Mouse (Mus musculus) G1E (cell line): ENCODE measurements around the gene Plekhh2.

Source experiments
- CTCF ChIP-seq: IDR thresholded peaks from 2 replicates; pipeline ENCODE4 v1.5.1; 2012; ENCODE audit warnings: low read depth, low read length, inconsistent platforms, mixed read lengths
- GATA1 ChIP-seq: IDR thresholded peaks from 2 replicates; pipeline ENCODE4 v1.6.1; 2012; ENCODE audit warnings: borderline replicate concordance, low read length, inconsistent platforms, mixed read lengths
- GATA2 ChIP-seq: IDR thresholded peaks from 2 replicates; pipeline ENCODE4 v1.6.1; 2012; ENCODE audit warnings: low read depth, low read length, inconsistent platforms, borderline replicate concordance
- POLR2AphosphoS5 ChIP-seq: IDR thresholded peaks from 2 replicates; pipeline ENCODE4 v1.6.1; 2012; ENCODE audit warnings: low read depth, low read length, inconsistent platforms; ENCODE audit not compliant: insufficient replicate concordance
- TAL1 ChIP-seq: conservative IDR thresholded peaks from 2 replicates; pipeline ENCODE4 v1.6.1; 2012; ENCODE audit warnings: low read depth, low read length, inconsistent platforms, mixed read lengths

DNA sequence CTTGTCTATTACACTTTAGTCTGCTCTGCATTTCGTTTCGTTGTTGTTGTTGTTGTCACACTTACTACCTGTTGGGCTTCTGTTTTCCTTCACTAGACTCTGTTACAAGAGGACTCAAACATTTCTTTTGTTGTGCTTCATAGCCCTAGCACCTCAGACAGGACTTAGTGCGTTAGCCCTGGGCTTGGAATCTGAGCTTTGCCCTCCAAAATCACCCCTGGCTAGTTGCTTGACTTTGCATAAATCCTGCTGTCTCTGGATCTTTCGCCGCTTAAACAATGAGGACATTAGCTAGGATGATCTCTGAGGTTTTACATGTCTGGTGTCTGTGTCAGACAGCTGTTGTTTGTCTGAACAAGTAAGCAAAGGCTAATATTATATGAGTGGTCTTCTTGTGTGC, 62.2 kb downstream of the Plekhh2 start:
- TF ChIP-seq CTCF = no peak
- no peak for TF ChIP-seq GATA1
- TF ChIP-seq TAL1 = no peak
- TF ChIP-seq POLR2AphosphoS5 = no peak
- TF ChIP-seq GATA2 = no peak
